8 mouse cellular contexts compared by ENCODE assay signal in the genomic region with DNA sequence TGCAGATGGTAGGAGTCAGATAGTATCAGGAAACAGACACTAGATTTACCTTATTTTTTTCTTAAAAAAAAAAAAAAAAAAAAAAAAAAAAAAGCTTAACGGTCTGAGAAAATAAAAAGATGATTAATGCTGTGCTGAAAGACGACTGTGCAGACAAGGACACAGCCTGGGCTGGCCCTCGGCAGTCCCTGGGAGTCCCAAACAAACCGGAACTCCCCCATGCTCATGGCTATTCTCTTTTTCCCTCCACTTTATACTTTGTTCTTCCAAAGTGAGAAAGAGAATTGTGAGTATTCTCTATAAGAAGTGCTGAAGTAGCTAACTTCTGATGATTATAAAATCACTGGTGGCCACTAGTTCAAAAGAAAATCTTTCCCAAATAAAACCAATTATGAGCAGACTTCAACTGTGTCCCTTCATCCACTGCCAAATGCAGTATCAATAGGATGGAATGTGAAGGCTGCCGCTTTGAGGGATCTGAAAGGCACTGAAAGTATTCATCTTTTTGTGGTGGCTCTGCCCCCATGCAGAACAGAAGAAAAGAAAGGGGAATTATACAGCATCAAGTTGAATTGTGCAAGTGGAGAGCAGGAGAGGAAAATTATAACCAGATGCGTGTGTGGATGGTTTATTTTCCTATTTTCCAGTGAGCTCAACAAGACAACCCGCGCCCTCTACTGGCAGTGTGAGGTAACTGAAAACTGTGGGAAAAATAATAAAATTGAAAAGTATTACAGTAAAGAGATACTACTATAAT. TPM values are rescaled to one million over a fixed set of nuclear protein-coding genes. Genes with fewer than 3 reads are reported as not detected.
DNase-seq lines count a peak whose midpoint lies in the region; ATAC-seq lines count a peak whose summit lies in the region.

No protein-coding gene starts in this region.

- ATAC-seq in embryonic facial prominence, embryonic 13.5 days (ENCODE audit: insufficient number of reproducible peaks, insufficient read depth, low FRiP score, low TSS enrichment, low read depth) = no peak; the same call in 1 of the 2 replicates

- H3K9me3 ChIP-seq in embryonic facial prominence, embryonic 13.5 days = no peaks in the 10 kb centered on the region

- H3K4me2 ChIP-seq in embryonic facial prominence, embryonic 13.5 days = peak overlapping the region; percentile 35

- H3K9ac ChIP-seq in embryonic facial prominence, embryonic 13.5 days = no peak overlapping the region

- no peaks in the 10 kb centered on the region for H3K36me3 ChIP-seq in embryonic facial prominence, embryonic 13.5 days

- H3K4me1 ChIP-seq in embryonic facial prominence, embryonic 13.5 days = peaks cover 15% of the 10 kb centered on the region

- no peak overlapping the region for H3K4me3 ChIP-seq in embryonic facial prominence, embryonic 13.5 days

- peak overlapping the region; percentile 68 for H3K27ac ChIP-seq in embryonic facial prominence, embryonic 13.5 days

- H3K27me3 ChIP-seq in embryonic facial prominence, embryonic 13.5 days = no peaks in the 10 kb centered on the region

- 12% methylated on average over 8 of the region's 8 CpGs for WGBS in embryonic facial prominence, embryonic 13.5 days

- peak; percentile 24 for DNase-seq in gastrocnemius, adult 18-20 months (ENCODE audit: low spot score)
- no peak for DNase-seq in gastrocnemius, adult 8-10 months (ENCODE audit: low spot score in 2 of 2)
- peak; percentile 63 for DNase-seq in adrenal gland, postnatal 10 days
- DNase-seq in heart, postnatal 4 days = peak; percentile 53
- DNase-seq in layer of hippocampus, postnatal 14 days (ENCODE audit: low spot score in 2 of 2) = peak; percentile 36 to 73
- peak; percentile 56 for DNase-seq in lung, postnatal 36 days
- DNase-seq in right cerebral cortex, postnatal 4 days = peak; percentile 76

RNA-seq across cellular contexts. Expression of a gene that starts 8.5 kb away (rescaled TPM):
- total RNA-seq in gastrocnemius, adult 18-20 months (2021) = under 1 TPM in 1 of 2 experiments, not detected in 1; 0.14 TPM
- under 1 TPM in 1 of 4 experiments, not detected in 3; 0.19 TPM for total RNA-seq in gastrocnemius, adult 8-10 months (2022)
- total RNA-seq in adrenal gland, postnatal 10 days (2021) = 1 to 10 TPM; 1.6 to 2.3 TPM
- 2.7 and 2.8 TPM in 2 replicates for polyA plus RNA-seq in embryonic facial prominence, embryonic 13.5 days (2015; fragmentation: Nextera tagmentation; extraction: Ambion mirVana)
- total RNA-seq in heart, postnatal 4 days (2021) = 1 to 10 TPM; 1.5 to 2.0 TPM
- 1 to 10 TPM; 4.1 to 4.3 TPM for total RNA-seq in layer of hippocampus, postnatal 14 days (2021)

RNA-seq across cellular contexts. Expression of a gene that starts 16.0 kb away (rescaled TPM):
- 1 to 10 TPM; 5.1 to 5.6 TPM for total RNA-seq in gastrocnemius, adult 18-20 months (2021)
- total RNA-seq in gastrocnemius, adult 8-10 months (2022) = 1 to 10 TPM; 6.3 to 10.0 (median 6.6) TPM
- 10 to 100 TPM; 22.7 to 28.3 TPM for total RNA-seq in adrenal gland, postnatal 10 days (2021)
- polyA plus RNA-seq in embryonic facial prominence, embryonic 13.5 days (2015; fragmentation: Nextera tagmentation; extraction: Ambion mirVana) = 27.1 and 29.5 TPM in 2 replicates
- 10 to 100 TPM; 15.9 to 20.3 TPM for total RNA-seq in heart, postnatal 4 days (2021)
- 10 to 100 TPM; 10.9 to 14.2 TPM for total RNA-seq in layer of hippocampus, postnatal 14 days (2021)

Comparison
In these comparisons a context has a peak if more than half of its experiments do, and no peak if none do; other contexts are left out.
1. DNase-seq: peak in gastrocnemius, adult 18-20 months (single experiment), adrenal gland, postnatal 10 days (single experiment), heart, postnatal 4 days (single experiment), layer of hippocampus, postnatal 14 days (2 of 2), lung, postnatal 36 days (single experiment) and right cerebral cortex, postnatal 4 days (single experiment); none in gastrocnemius, adult 8-10 months (0 of 2).